Mouse (Mus musculus) CD8-positive naive resting alpha-beta T cell, adult 2 months (primary cell): ENCODE results near the gene Naglu.
"Not testable (repeated sequence)": the region's sequence is repeated elsewhere in the genome, so short reads cannot be mapped to it uniquely, and the experiment has no call there.

ENCODE experiments used
- DNase-seq, 2 experiments: peaks; one replicate each; pipeline ENCODE4 v3.0.0; 2022; ENCODE audit warnings: low read depth in 2 of 2, low spot score in 2 of 2

Gene Naglu

GRCm38 (mm10) chr11:101120545-101121188 lies 50.9 kb downstream of the Naglu start:
- DNase-seq: no peak

- not testable (repeated sequence) for DNase-seq
Observed at GRCm38 (mm10) chr11:101124494-101124893, 54.7 kb downstream of the Naglu start.

- DNase-seq: not testable (repeated sequence)
Observed at GRCm38 (mm10) chr11:101125008-101125407, 55.2 kb downstream of the Naglu start.

GRCm38 (mm10) chr11:101127075-101127474 lies 57.3 kb downstream of the Naglu start:
- DNase-seq: peak in 1 of 2 experiments; percentile 37
